Mouse (Mus musculus): Measurements from ENCODE around the gene Fbxw4. TPM values are rescaled to one million over a fixed set of nuclear protein-coding genes. Genes with fewer than 3 reads are reported as not detected.

Fbxw4 gene
- polyA plus RNA-seq (2015; fragmentation: Nextera tagmentation; extraction: Ambion mirVana), result 3.8 and 5.5 TPM in 2 replicates

GRCm38 (mm10) chr19:45659738-45660502 is at the start of gene Fbxw4:
TSS of gene Fbxw4 (minus strand) at chr19:45660312.
- H3K27me3 ChIP-seq, result no peaks in the 10 kb centered on the region
- H3K36me3 ChIP-seq, result no peaks in the 10 kb centered on the region
- WGBS, result 1% methylated on average over 86 of the region's 94 CpGs
- H3K9me3 ChIP-seq, result no peaks in the 10 kb centered on the region
- H3K4me1 ChIP-seq (replicated peaks), result peaks cover 31% of the 10 kb centered on the region
- peak within 1 kb of the TSS; percentile 96 for H3K27ac ChIP-seq
- H3K9ac ChIP-seq (replicated peaks), result peak within 1 kb of the TSS; percentile 97
- peak within 1 kb of the TSS; percentile 84 for H3K4me3 ChIP-seq (replicated peaks)
- H3K4me2 ChIP-seq (replicated peaks), result peak within 1 kb of the TSS; percentile 69
- ATAC-seq, result peak; percentile 87

GRCm38 (mm10) chr19:45708704-45709103 is 48.6 kb upstream of the Fbxw4 start:
- Histone ChIP-seq H3K4me2 (replicated peaks) (no peak overlapping the region), H3K9ac (replicated peaks) (no peak overlapping the region), H3K27ac (no peak overlapping the region), H3K36me3 (no peaks in the 10 kb centered on the region), H3K4me3 (replicated peaks) (no peak overlapping the region), H3K4me1 (replicated peaks) (no peaks in the 10 kb centered on the region), H3K27me3 (peaks cover 33% of the 10 kb centered on the region), H3K9me3 (no peaks in the 10 kb centered on the region)
- 67% methylated on average over 3 of the region's 3 CpGs for WGBS
- no peak for ATAC-seq

GRCm38 (mm10) chr19:45696281-45696600 is 36.1 kb upstream of the Fbxw4 start:
- Histone ChIP-seq H3K27me3 (peaks cover 43% of the 10 kb centered on the region), H3K4me3 (replicated peaks) (no peak overlapping the region), H3K4me2 (replicated peaks) (no peak overlapping the region), H3K36me3 (no peaks in the 10 kb centered on the region), H3K4me1 (replicated peaks) (0 out of 2 replicates have a peak, but pooled peaks cover 2% of the 10 kb centered on the region), H3K9ac (replicated peaks) (no peak overlapping the region), H3K9me3 (no peaks in the 10 kb centered on the region), H3K27ac (no peak overlapping the region)
- no peak for ATAC-seq
- 50% methylated on average over 6 of the region's 6 CpGs for WGBS

GRCm38 (mm10) chr19:45695496-45696280 is 35.6 kb upstream of the Fbxw4 start:
- WGBS, result 15% methylated on average over 25 of the region's 25 CpGs
- H3K9ac ChIP-seq (replicated peaks), result no peak overlapping the region
- H3K4me1 ChIP-seq (replicated peaks), result 0 out of 2 replicates have a peak, but pooled peaks cover 2% of the 10 kb centered on the region
- H3K4me3 ChIP-seq (replicated peaks), result no peak overlapping the region; the same call in 1 of the 2 replicates
- no peak for ATAC-seq
- no peak overlapping the region for H3K27ac ChIP-seq
- no peaks in the 10 kb centered on the region for H3K9me3 ChIP-seq
- H3K4me2 ChIP-seq (replicated peaks), result peak overlapping the region; percentile 29
- no peaks in the 10 kb centered on the region for H3K36me3 ChIP-seq
- peaks cover 44% of the 10 kb centered on the region for H3K27me3 ChIP-seq

- no peak overlapping the region for H3K4me2 ChIP-seq (replicated peaks)
- H3K4me1 ChIP-seq (replicated peaks), result 0 out of 2 replicates have a peak, but pooled peaks cover 2% of the 10 kb centered on the region
- H3K27me3 ChIP-seq, result peaks cover 44% of the 10 kb centered on the region
- no peak overlapping the region for H3K27ac ChIP-seq
- no peak overlapping the region for H3K9ac ChIP-seq (replicated peaks)
- no peak overlapping the region for H3K4me3 ChIP-seq (replicated peaks)
- no peaks in the 10 kb centered on the region for H3K36me3 ChIP-seq
- no peaks in the 10 kb centered on the region for H3K9me3 ChIP-seq
- 32% methylated on average over 3 of the region's 3 CpGs for WGBS
- no peak for ATAC-seq
These were observed 33.9 kb upstream of the Fbxw4 start for GRCm38 (mm10) chr19:45694056-45694455.

GRCm38 (mm10) chr19:45692211-45692610 is 32.1 kb upstream of the Fbxw4 start:
- ATAC-seq, result no peak
- H3K27ac ChIP-seq, result no peak overlapping the region
- no peak overlapping the region for H3K9ac ChIP-seq (replicated peaks)
- H3K9me3 ChIP-seq, result no peaks in the 10 kb centered on the region
- H3K36me3 ChIP-seq, result no peaks in the 10 kb centered on the region
- H3K4me1 ChIP-seq (replicated peaks), result 0 out of 2 replicates have a peak, but pooled peaks cover 2% of the 10 kb centered on the region
- WGBS, result 93% methylated on average over 8 of the region's 8 CpGs
- H3K4me2 ChIP-seq (replicated peaks), result no peak overlapping the region
- peaks cover 41% of the 10 kb centered on the region for H3K27me3 ChIP-seq
- H3K4me3 ChIP-seq (replicated peaks), result no peak overlapping the region

GRCm38 (mm10) chr19:45691001-45691535 is 31.0 kb upstream of the Fbxw4 start:
- no peak for ATAC-seq
- Histone ChIP-seq H3K27me3 (peaks cover 37% of the 10 kb centered on the region), H3K4me2 (replicated peaks) (no peak overlapping the region), H3K4me3 (replicated peaks) (no peak overlapping the region), H3K9ac (replicated peaks) (no peak overlapping the region), H3K4me1 (replicated peaks) (0 out of 2 replicates have a peak, but pooled peaks cover 2% of the 10 kb centered on the region), H3K9me3 (no peaks in the 10 kb centered on the region), H3K27ac (no peak overlapping the region), H3K36me3 (no peaks in the 10 kb centered on the region)
- 68% methylated on average over 8 of the region's 8 CpGs for WGBS

- Histone ChIP-seq H3K27me3 (peaks cover 34% of the 10 kb centered on the region), H3K4me2 (replicated peaks) (no peak overlapping the region), H3K4me1 (replicated peaks) (no peaks in the 10 kb centered on the region), H3K27ac (no peak overlapping the region), H3K4me3 (replicated peaks) (no peak overlapping the region), H3K36me3 (no peaks in the 10 kb centered on the region), H3K9ac (replicated peaks) (no peak overlapping the region), H3K9me3 (no peaks in the 10 kb centered on the region)
- no peak for ATAC-seq
- 67% methylated on average over 4 of the region's 4 CpGs for WGBS
These were observed 26.9 kb upstream of the Fbxw4 start for GRCm38 (mm10) chr19:45687001-45687400.

- Histone ChIP-seq H3K27ac (no peak overlapping the region), H3K4me3 (replicated peaks) (no peak overlapping the region), H3K9me3 (no peaks in the 10 kb centered on the region), H3K4me1 (replicated peaks) (no peaks in the 10 kb centered on the region), H3K4me2 (replicated peaks) (no peak overlapping the region), H3K36me3 (no peaks in the 10 kb centered on the region), H3K9ac (replicated peaks) (no peak overlapping the region), H3K27me3 (peaks cover 49% of the 10 kb centered on the region)
- 81% methylated on average over 10 of the region's 10 CpGs for WGBS
- ATAC-seq, result no peak
These were observed 23.6 kb upstream of the Fbxw4 start for GRCm38 (mm10) chr19:45683676-45684075.

- 70% methylated on average over 3 of the region's 3 CpGs for WGBS
- no peak overlapping the region for H3K4me2 ChIP-seq (replicated peaks)
- H3K4me3 ChIP-seq (replicated peaks), result no peak overlapping the region
- H3K4me1 ChIP-seq (replicated peaks), result peaks cover 11% of the 10 kb centered on the region
- no peaks in the 10 kb centered on the region for H3K36me3 ChIP-seq
- H3K27ac ChIP-seq, result no peak overlapping the region
- ATAC-seq, result no peak
- no peak overlapping the region for H3K9ac ChIP-seq (replicated peaks)
- H3K9me3 ChIP-seq, result no peaks in the 10 kb centered on the region
- peaks cover 67% of the 10 kb centered on the region for H3K27me3 ChIP-seq
These were observed 20.5 kb upstream of the Fbxw4 start for GRCm38 (mm10) chr19:45680495-45681130.

- Histone ChIP-seq H3K4me2 (replicated peaks) (peak overlapping the region; percentile 58), H3K4me3 (replicated peaks) (peak overlapping the region; percentile 31), H3K27ac (no peak overlapping the region)
These were observed 16.7 kb upstream of the Fbxw4 start for GRCm38 (mm10) chr19:45676723-45677269.

More at GRCm38 (mm10) chr19:45676723-45677269, 16.7 kb upstream of the Fbxw4 start:
- no peak overlapping the region for H3K9ac ChIP-seq (replicated peaks)
- ATAC-seq, result no peak
- 3% methylated on average over 16 of the region's 16 CpGs for WGBS
- H3K9me3 ChIP-seq, result no peaks in the 10 kb centered on the region
- no peaks in the 10 kb centered on the region for H3K36me3 ChIP-seq
- peaks cover 78% of the 10 kb centered on the region for H3K27me3 ChIP-seq
- H3K4me1 ChIP-seq (replicated peaks), result peaks cover 12% of the 10 kb centered on the region

Measured in midbrain, embryonic 13.5 days (tissue).